Mouse (Mus musculus): ENCODE measurements around the gene Naif1. TPM values are rescaled to one million over a fixed set of nuclear protein-coding genes. Genes with fewer than 3 reads are reported as not detected.

Gene Naif1
- 3.5 TPM for polyA plus RNA-seq (2015; fragmentation: Illumina TruSeq; extraction: RNeasy Lipid Tissue Mini Kit (QIAGEN cat#74804); ENCODE audit: insufficient read depth, low replicate concordance)

GRCm38 (mm10) chr2:32449761-32450754 lies at the start of gene Naif1:
Gene Naif1, plus strand, starts transcription at chr2:32450457.

GRCm38 (mm10) chr2:32450881-32451844 lies 906 bp downstream of the Naif1 start, which contains the start of gene Slc25a25:
Gene Slc25a25, minus strand, starts transcription at chr2:32451445.

Other genes starting within 250 kb of the Naif1 start
- 10.0 TPM for gene Pomt1, start 213.9 kb upstream of the Naif1 start, polyA plus RNA-seq (2015; fragmentation: Illumina TruSeq; extraction: RNeasy Lipid Tissue Mini Kit (QIAGEN cat#74804); ENCODE audit: insufficient read depth, low replicate concordance)
- gene Uck1, start 190.3 kb upstream of the Naif1 start, polyA plus RNA-seq (2015; fragmentation: Illumina TruSeq; extraction: RNeasy Lipid Tissue Mini Kit (QIAGEN cat#74804); ENCODE audit: insufficient read depth, low replicate concordance) = 41.0 TPM
- gene Golga2, start 163.1 kb upstream of the Naif1 start, polyA plus RNA-seq (2015; fragmentation: Illumina TruSeq; extraction: RNeasy Lipid Tissue Mini Kit (QIAGEN cat#74804); ENCODE audit: insufficient read depth, low replicate concordance) = 45.4 TPM
- 264 TPM for gene Swi5, start 162.4 kb upstream of the Naif1 start, polyA plus RNA-seq (2015; fragmentation: Illumina TruSeq; extraction: RNeasy Lipid Tissue Mini Kit (QIAGEN cat#74804); ENCODE audit: insufficient read depth, low replicate concordance)
- 93.7 TPM for gene Ciz1, start 98.1 kb upstream of the Naif1 start, polyA plus RNA-seq (2015; fragmentation: Illumina TruSeq; extraction: RNeasy Lipid Tissue Mini Kit (QIAGEN cat#74804); ENCODE audit: insufficient read depth, low replicate concordance)
- 1.8 TPM for gene Dnm1, start 97.1 kb upstream of the Naif1 start, polyA plus RNA-seq (2015; fragmentation: Illumina TruSeq; extraction: RNeasy Lipid Tissue Mini Kit (QIAGEN cat#74804); ENCODE audit: insufficient read depth, low replicate concordance)
- 15.2 TPM for gene 1110008P14Rik, start 68.5 kb upstream of the Naif1 start, polyA plus RNA-seq (2015; fragmentation: Illumina TruSeq; extraction: RNeasy Lipid Tissue Mini Kit (QIAGEN cat#74804); ENCODE audit: insufficient read depth, low replicate concordance)
- gene Lcn2, start 62.2 kb upstream of the Naif1 start, polyA plus RNA-seq (2015; fragmentation: Illumina TruSeq; extraction: RNeasy Lipid Tissue Mini Kit (QIAGEN cat#74804); ENCODE audit: insufficient read depth, low replicate concordance) = 8.3 TPM
- gene Ptges2, start 54.6 kb upstream of the Naif1 start, polyA plus RNA-seq (2015; fragmentation: Illumina TruSeq; extraction: RNeasy Lipid Tissue Mini Kit (QIAGEN cat#74804); ENCODE audit: insufficient read depth, low replicate concordance) = 6.1 TPM
- gene Slc25a25, start 988 bp downstream of the Naif1 start, polyA plus RNA-seq (2015; fragmentation: Illumina TruSeq; extraction: RNeasy Lipid Tissue Mini Kit (QIAGEN cat#74804); ENCODE audit: insufficient read depth, low replicate concordance) = 8.4 TPM
- 28.0 TPM for gene Fam102a, start 84.9 kb downstream of the Naif1 start, polyA plus RNA-seq (2015; fragmentation: Illumina TruSeq; extraction: RNeasy Lipid Tissue Mini Kit (QIAGEN cat#74804); ENCODE audit: insufficient read depth, low replicate concordance)
- 56.7 TPM for gene Dpm2, start 120.4 kb downstream of the Naif1 start, polyA plus RNA-seq (2015; fragmentation: Illumina TruSeq; extraction: RNeasy Lipid Tissue Mini Kit (QIAGEN cat#74804); ENCODE audit: insufficient read depth, low replicate concordance)
- gene Pip5kl1, start 124.3 kb downstream of the Naif1 start, polyA plus RNA-seq (2015; fragmentation: Illumina TruSeq; extraction: RNeasy Lipid Tissue Mini Kit (QIAGEN cat#74804); ENCODE audit: insufficient read depth, low replicate concordance) = not detected
- 0.15 TPM for gene 9430097D07Rik, start 125.2 kb downstream of the Naif1 start, polyA plus RNA-seq (2015; fragmentation: Illumina TruSeq; extraction: RNeasy Lipid Tissue Mini Kit (QIAGEN cat#74804); ENCODE audit: insufficient read depth, low replicate concordance)
- gene St6galnac4, start 136.6 kb downstream of the Naif1 start, polyA plus RNA-seq (2015; fragmentation: Illumina TruSeq; extraction: RNeasy Lipid Tissue Mini Kit (QIAGEN cat#74804); ENCODE audit: insufficient read depth, low replicate concordance) = 16.1 TPM
- 11.3 TPM for gene St6galnac6, start 149.3 kb downstream of the Naif1 start, polyA plus RNA-seq (2015; fragmentation: Illumina TruSeq; extraction: RNeasy Lipid Tissue Mini Kit (QIAGEN cat#74804); ENCODE audit: insufficient read depth, low replicate concordance)
- gene Ak1, start 171.3 kb downstream of the Naif1 start, polyA plus RNA-seq (2015; fragmentation: Illumina TruSeq; extraction: RNeasy Lipid Tissue Mini Kit (QIAGEN cat#74804); ENCODE audit: insufficient read depth, low replicate concordance) = 6.3 TPM
- gene Eng, start 196.1 kb downstream of the Naif1 start, polyA plus RNA-seq (2015; fragmentation: Illumina TruSeq; extraction: RNeasy Lipid Tissue Mini Kit (QIAGEN cat#74804); ENCODE audit: insufficient read depth, low replicate concordance) = 19.9 TPM

Measured in spleen, adult 10 weeks (tissue).